Mouse (Mus musculus) heart, adult 2 months (tissue): ENCODE data around the gene Phyhd1. TPM values are rescaled to one million over a fixed set of nuclear protein-coding genes. Genes with fewer than 3 reads are reported as not detected.

Source experiments
- DNase-seq, 2 experiments: peaks; one replicate each; pipeline ENCODE4 v3.0.0; 2021
- H3K27ac ChIP-seq: fragments of 200-600 bp; 2 replicates; pipeline ENCODE4 v1.8.1; 2022
- H3K27me3 ChIP-seq: fragments of 200-500 bp; 2 replicates; pipeline ENCODE4 v1.6.1; 2012; ENCODE audit warnings: mild to moderate bottlenecking, low read length, inconsistent platforms, mixed read lengths; ENCODE audit not compliant: control insufficient read depth, insufficient read depth
- H3K36me3 ChIP-seq: fragments of 200-500 bp; 2 replicates; pipeline ENCODE4 v1.6.1; 2012; ENCODE audit warnings: low read length, inconsistent platforms; ENCODE audit not compliant: control insufficient read depth, insufficient read depth
- H3K4me1 ChIP-seq: fragments of 200-500 bp; 2 replicates; pipeline ENCODE4 v1.6.1; 2011; ENCODE audit warnings: low read length; ENCODE audit not compliant: control insufficient read depth, insufficient read depth
- H3K4me3 ChIP-seq: fragments of 200-600 bp; 2 replicates; pipeline ENCODE4 v1.8.1; 2022
- H3K79me2 ChIP-seq: fragments of 200-500 bp; replicated peaks from 2 replicates; pipeline ENCODE4 v1.6.1; 2012; ENCODE audit warnings: mild to moderate bottlenecking, inconsistent platforms, low read length, moderate library complexity, mixed read lengths; ENCODE audit not compliant: control insufficient read depth, insufficient read depth
- H3K9ac ChIP-seq: fragments of 200-500 bp; 2 replicates; pipeline ENCODE4 v1.6.1; 2012; ENCODE audit warnings: low read depth, mild to moderate bottlenecking, control low read depth, inconsistent platforms, low read length, mixed read lengths
- CTCF ChIP-seq: fragments of 200-600 bp; IDR thresholded peaks from 2 replicates; pipeline ENCODE4 v1.8.1; 2022; ENCODE audit warnings: antibody characterized with exemption, mild to moderate bottlenecking, moderate library complexity
- EP300 ChIP-seq: fragments of 200-500 bp; IDR thresholded peaks from 2 replicates; pipeline ENCODE4 v1.6.1; 2011; ENCODE audit warnings: low read depth, low read length, control low read depth; ENCODE audit not compliant: insufficient read depth
- POLR2A ChIP-seq: fragments of 200-500 bp; IDR thresholded peaks from 2 replicates; pipeline ENCODE4 v1.6.1; 2011; ENCODE audit warnings: mild to moderate bottlenecking, low read depth, low read length, control low read depth; ENCODE audit not compliant: insufficient read depth
- WGBS: fragments of 180-500 bp; shearing (Covaris S2); methylation state at CpG from one replicate; pipeline ENCODE4 v1.1.7; 2018; 5-methylcytosine and 5-hydroxymethylcytosine counted together
- intact Hi-C: fragments of 180-260 bp; cut with DNase I; formaldehyde crosslinking; loops from one replicate; pipeline ENCODE4 v1.15.1; 2025
- polyA plus RNA-seq: library from polyadenylated mRNA; depleted of rRNA; stranded (reverse); fragments of >200 nt; gene quantifications from 2 replicates; pipeline ENCODE4 v1.2.3, GENCODE M21; 2012; rRNA removed
- total RNA-seq, 2 experiments: library from RNA; stranded (reverse); gene quantifications; 2 replicates each; pipeline ENCODE4 v1.2.3; 2021

Gene Phyhd1
- total and polyA plus RNA-seq, 3 experiments, result 108 to 148 (median 112) TPM

DNA sequence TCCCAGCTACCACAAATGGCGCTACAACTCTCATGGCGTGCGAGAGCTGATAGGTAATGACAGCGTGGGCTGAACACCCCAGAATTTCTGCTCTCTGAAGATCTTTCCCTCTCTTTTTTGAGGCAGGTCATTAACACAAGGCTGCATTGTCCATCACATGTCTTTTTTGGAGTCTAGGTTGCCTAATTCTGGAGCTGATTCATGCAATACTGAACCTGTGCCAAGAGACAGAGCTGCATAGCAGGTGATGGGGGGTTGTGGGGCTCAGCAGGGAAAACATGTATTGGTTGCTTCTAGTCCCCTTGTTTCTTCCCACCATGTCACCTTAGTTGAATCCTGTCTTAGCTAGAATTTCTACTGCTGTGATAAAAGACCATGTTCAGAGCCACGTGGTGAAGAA is 59.3 kb downstream of the Phyhd1 start:
- Histone ChIP-seq H3K27ac (no peak overlapping the region), H3K27me3 (no peaks in the 10 kb centered on the region), H3K79me2 (no peaks in the 10 kb centered on the region), H3K9ac (no peak overlapping the region), H3K4me3 (no peak overlapping the region), H3K36me3 (no peaks in the 10 kb centered on the region), H3K4me1 (no peaks in the 10 kb centered on the region)
- intact Hi-C loops, result no loop called here
- WGBS, result 94% methylated on average over 5 of the region's 5 CpGs
- no peak for TF ChIP-seq EP300
- no peak for TF ChIP-seq POLR2A
- TF ChIP-seq CTCF, result no peak
- no peak for DNase-seq

DNA sequence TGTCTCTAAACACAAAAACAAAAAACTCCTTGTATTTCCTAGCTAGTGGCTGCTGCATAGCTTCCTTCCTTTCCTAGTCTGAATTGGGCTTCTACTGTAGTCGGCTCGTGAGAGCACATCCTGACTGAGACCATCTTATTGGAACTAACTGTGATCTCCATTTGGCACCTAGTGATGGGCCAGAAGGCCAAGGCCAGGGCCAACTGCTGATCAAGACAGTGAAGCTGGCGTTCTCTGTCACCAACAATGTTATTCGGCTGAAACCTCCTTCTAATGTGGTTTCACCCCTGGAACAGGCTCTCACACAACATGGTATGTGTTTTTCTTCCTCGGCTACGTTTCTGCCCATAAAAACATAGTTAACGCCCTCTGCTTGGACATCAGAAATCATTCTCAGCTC is 61.3 kb downstream of the Phyhd1 start:
- Histone ChIP-seq H3K27ac (no peak overlapping the region), H3K4me3 (no peak overlapping the region), H3K79me2 (no peaks in the 10 kb centered on the region), H3K36me3 (no peaks in the 10 kb centered on the region), H3K27me3 (no peaks in the 10 kb centered on the region), H3K9ac (no peak overlapping the region), H3K4me1 (no peaks in the 10 kb centered on the region)
- intact Hi-C loops, result no loop called here
- no peak for DNase-seq
- TF ChIP-seq EP300 (no peak), CTCF (no peak), POLR2A (no peak)
- 90% methylated on average over 7 of the region's 7 CpGs for WGBS

- H3K27ac ChIP-seq, result no peak overlapping the region
- no peaks in the 10 kb centered on the region for H3K4me1 ChIP-seq
- H3K4me3 ChIP-seq, result no peak overlapping the region
- no peaks in the 10 kb centered on the region for H3K36me3 ChIP-seq
- intact Hi-C loops, result no loop called here
- H3K79me2 ChIP-seq, result no peaks in the 10 kb centered on the region
- DNase-seq, result no peak
- TF ChIP-seq CTCF, result no peak
- TF ChIP-seq EP300, result no peak
- TF ChIP-seq POLR2A, result no peak
- WGBS, result 72% methylated on average over 3 of the region's 3 CpGs
- H3K9ac ChIP-seq, result no peak overlapping the region
- no peaks in the 10 kb centered on the region for H3K27me3 ChIP-seq
These were observed 62.8 kb downstream of the Phyhd1 start for GRCm38 (mm10) chr2:30328791-30329190.

Other genes with a start within 250 kb of the Phyhd1 start
- 1 to 10 TPM; 6.4 TPM for gene Wdr34, start 217.3 kb upstream of the Phyhd1 start, total RNA-seq
- gene Wdr34, start 217.3 kb upstream of the Phyhd1 start, polyA plus RNA-seq, result 10.3 and 11.6 TPM in 2 replicates
- gene Set, start 208.8 kb upstream of the Phyhd1 start, total RNA-seq, result 10 to 100 TPM; 88.7 to 96.7 TPM
- 21.9 and 36.4 TPM in 2 replicates for gene Set, start 208.8 kb upstream of the Phyhd1 start, polyA plus RNA-seq
- gene Pkn3, start 188.5 kb upstream of the Phyhd1 start, total RNA-seq, result 10 to 100 TPM in 1 of 2 experiments, 1 to 10 TPM in 1; 8.8 to 10.4 TPM
- 13.6 and 15.0 TPM in 2 replicates for gene Pkn3, start 188.5 kb upstream of the Phyhd1 start, polyA plus RNA-seq
- gene Zdhhc12, start 172.6 kb upstream of the Phyhd1 start, total RNA-seq, result 1 to 10 TPM; 2.8 to 3.6 TPM
- 10.3 and 15.8 TPM in 2 replicates for gene Zdhhc12, start 172.6 kb upstream of the Phyhd1 start, polyA plus RNA-seq
- gene Zer1, start 141.6 kb upstream of the Phyhd1 start, total RNA-seq, result 10 to 100 TPM; 21.9 to 26.6 TPM
- gene Zer1, start 141.6 kb upstream of the Phyhd1 start, polyA plus RNA-seq, result 45.1 TPM in 2 replicates
- 10 to 100 TPM; 17.2 to 17.4 TPM for gene Tbc1d13, start 132.5 kb upstream of the Phyhd1 start, total RNA-seq
- 25.4 and 33.7 TPM in 2 replicates for gene Tbc1d13, start 132.5 kb upstream of the Phyhd1 start, polyA plus RNA-seq
- 10 to 100 TPM; 90.6 to 93.3 TPM for gene Endog, start 94.7 kb upstream of the Phyhd1 start, total RNA-seq
- gene Endog, start 94.7 kb upstream of the Phyhd1 start, polyA plus RNA-seq, result 87.4 and 119 TPM in 2 replicates
- 1 to 10 TPM; 5.1 to 5.4 TPM for gene Spout1, start 87.7 kb upstream of the Phyhd1 start, total RNA-seq
- 9.4 and 10.3 TPM in 2 replicates for gene Spout1, start 87.7 kb upstream of the Phyhd1 start, polyA plus RNA-seq
- gene Kyat1, start 60.4 kb upstream of the Phyhd1 start, total RNA-seq, result 10 to 100 TPM; 32.1 to 35.7 TPM
- 57.5 and 68.6 TPM in 2 replicates for gene Kyat1, start 60.4 kb upstream of the Phyhd1 start, polyA plus RNA-seq
- gene Lrrc8a, start 28.5 kb upstream of the Phyhd1 start, total RNA-seq, result 10 to 100 TPM; 68.2 to 83.3 TPM
- gene Lrrc8a, start 28.5 kb upstream of the Phyhd1 start, polyA plus RNA-seq, result 46.4 and 49.1 TPM in 2 replicates
- gene Gm28035, start 25.6 kb upstream of the Phyhd1 start, total RNA-seq, result 1 to 10 TPM; 4.6 to 6.0 TPM
- gene Gm28035, start 25.6 kb upstream of the Phyhd1 start, polyA plus RNA-seq, result 7.6 and 14.7 TPM in 2 replicates
- 1 to 10 TPM; 2.6 to 6.3 TPM for gene Gm28038, start 14.8 kb downstream of the Phyhd1 start, total RNA-seq
- not detected in 2 replicates for gene Gm28038, start 14.8 kb downstream of the Phyhd1 start, polyA plus RNA-seq
- 10 to 100 TPM; 21.6 to 25.3 TPM for gene Dolk, start 20.1 kb downstream of the Phyhd1 start, total RNA-seq
- gene Dolk, start 20.1 kb downstream of the Phyhd1 start, polyA plus RNA-seq, result 23.9 and 35.1 TPM in 2 replicates
- 10 to 100 TPM; 15.3 to 16.9 TPM for gene Nup188, start 20.2 kb downstream of the Phyhd1 start, total RNA-seq
- gene Nup188, start 20.2 kb downstream of the Phyhd1 start, polyA plus RNA-seq, result 15.3 and 18.4 TPM in 2 replicates
- 10 to 100 TPM; 37.7 to 40.6 TPM for gene Sh3glb2, start 93.1 kb downstream of the Phyhd1 start, total RNA-seq
- 125 and 143 TPM in 2 replicates for gene Sh3glb2, start 93.1 kb downstream of the Phyhd1 start, polyA plus RNA-seq
- 10 to 100 TPM; 74.2 to 90.3 TPM for gene Miga2, start 98.0 kb downstream of the Phyhd1 start, total RNA-seq
- gene Miga2, start 98.0 kb downstream of the Phyhd1 start, polyA plus RNA-seq, result 64.3 and 98.7 TPM in 2 replicates
- gene Dolpp1, start 126.1 kb downstream of the Phyhd1 start, total RNA-seq, result 1 to 10 TPM; 5.9 to 9.0 TPM
- 23.5 and 25.1 TPM in 2 replicates for gene Dolpp1, start 126.1 kb downstream of the Phyhd1 start, polyA plus RNA-seq
- 100 to 1,000 TPM; 452 to 542 TPM for gene Crat, start 149.6 kb downstream of the Phyhd1 start, total RNA-seq
- 695 and 713 TPM in 2 replicates for gene Crat, start 149.6 kb downstream of the Phyhd1 start, polyA plus RNA-seq
- gene Ptpa, start 149.8 kb downstream of the Phyhd1 start, total RNA-seq, result 10 to 100 TPM; 82.7 to 91.2 TPM
- gene Ptpa, start 149.8 kb downstream of the Phyhd1 start, polyA plus RNA-seq, result 88.7 and 107 TPM in 2 replicates
- gene Ier5l, start 208.0 kb downstream of the Phyhd1 start, total RNA-seq, result 1 to 10 TPM; 2.8 to 3.0 TPM
- 3.4 and 5.6 TPM in 2 replicates for gene Ier5l, start 208.0 kb downstream of the Phyhd1 start, polyA plus RNA-seq